Mouse (Mus musculus) G1E (cell line): ENCODE results near the gene Gli1.

Source experiments
- CTCF ChIP-seq: IDR thresholded peaks from 2 replicates; pipeline ENCODE4 v1.5.1; 2012; ENCODE audit warnings: low read depth, low read length, inconsistent platforms, mixed read lengths
- GATA1 ChIP-seq: IDR thresholded peaks from 2 replicates; pipeline ENCODE4 v1.6.1; 2012; ENCODE audit warnings: borderline replicate concordance, low read length, inconsistent platforms, mixed read lengths
- TAL1 ChIP-seq: conservative IDR thresholded peaks from 2 replicates; pipeline ENCODE4 v1.6.1; 2012; ENCODE audit warnings: low read depth, low read length, inconsistent platforms, mixed read lengths

DNA sequence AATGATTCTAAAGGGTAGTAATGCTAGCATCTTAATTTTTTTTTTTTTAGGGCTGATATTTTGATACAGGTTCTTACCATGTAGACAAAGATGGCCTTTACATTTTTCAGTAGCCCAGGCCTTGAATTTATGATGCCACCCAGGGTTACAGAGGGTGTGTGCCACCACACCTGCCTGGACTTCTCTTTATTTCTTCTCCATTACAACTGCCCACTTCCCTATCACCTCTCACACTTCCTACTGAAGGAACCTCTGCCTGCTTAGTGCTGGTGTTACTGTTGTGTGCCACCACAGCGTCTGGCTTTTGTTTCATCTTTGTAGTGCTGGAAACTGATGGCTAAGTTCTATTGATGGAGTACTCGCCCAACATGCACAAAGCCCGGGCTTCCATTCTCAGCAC lies 18.9 kb upstream of the Gli1 start:
- TF ChIP-seq CTCF (no peak), GATA1 (no peak), TAL1 (no peak)
